Comparison of ENCODE assay signal across 2 mouse cellular contexts in the genomic region with DNA sequence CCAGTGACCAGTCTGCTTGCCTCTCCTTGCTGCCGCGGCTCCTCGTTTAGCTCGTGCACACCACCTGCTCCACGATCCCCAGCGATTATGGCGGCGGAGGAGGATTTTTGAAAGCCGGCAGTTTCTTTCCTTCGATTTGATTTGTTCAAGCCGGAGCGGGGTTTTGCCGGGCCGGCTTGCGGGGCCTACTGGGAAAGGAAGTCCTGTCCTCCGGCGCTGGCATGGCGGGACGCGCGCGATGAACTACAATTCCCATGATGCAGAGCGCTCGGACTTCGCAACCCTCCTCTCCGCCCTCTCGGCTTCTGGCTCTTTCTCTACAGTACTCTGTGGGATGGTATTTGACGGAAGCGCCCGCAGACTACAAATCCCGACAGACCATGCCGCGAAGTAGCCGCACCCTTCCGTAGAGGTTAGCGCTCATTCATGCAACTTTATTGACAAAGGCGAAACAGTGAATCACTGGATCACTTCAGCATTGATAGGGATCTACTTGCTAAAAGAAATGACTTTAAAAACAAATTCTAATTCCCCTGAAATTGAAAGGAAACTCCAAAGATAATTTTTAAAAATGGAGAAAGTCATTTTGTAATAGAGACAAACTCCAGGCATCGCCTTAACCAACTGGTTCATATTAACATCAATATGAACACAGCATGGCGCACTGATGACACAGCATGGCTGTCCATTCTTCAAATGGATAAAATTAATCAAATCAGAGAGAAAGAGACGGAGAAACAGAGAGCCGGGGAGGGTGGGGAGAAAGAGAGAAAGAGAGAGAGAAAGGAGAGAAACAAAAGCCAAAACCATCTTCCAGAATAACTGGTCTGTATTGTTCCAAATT.
TF ChIP-seq lines count a peak whose summit lies in the region.

No protein-coding gene starts in this region.

TF ChIP-seq in C2C12, 6 proteins besides CTCF, POLR2A, EP300 and RAD21:
- TF ChIP-seq MYOD1 (IDR thresholded peaks at IDR 0.05; ENCODE audit: control insufficient read depth, insufficient read length, low read depth): no peak
- peak; percentile 59 for TF ChIP-seq MAX (IDR thresholded peaks at IDR 0.05)
- TF ChIP-seq CEBPB (IDR thresholded peaks at IDR 0.05; ENCODE audit: low read depth): peak; percentile 46
- TF ChIP-seq MYOG (IDR thresholded peaks at IDR 0.05; ENCODE audit: control insufficient read depth, extremely low read depth, insufficient read length): no peak
- peak; percentile 11 for TF ChIP-seq USF1 (IDR thresholded peaks at IDR 0.05; ENCODE audit: low read depth)
- TF ChIP-seq FOSL1 (IDR thresholded peaks at IDR 0.05; ENCODE audit: insufficient read depth, low read length, poor library complexity, severe bottlenecking): peak; percentile 90

TF ChIP-seq in myocyte, 11 proteins besides CTCF, POLR2A, EP300 and RAD21:
- no peak for TF ChIP-seq TCF3 (IDR thresholded peaks at IDR 0.05; ENCODE audit: insufficient read length, low read depth)
- peak in 2 of 3 experiments; percentile 34 to 44 for TF ChIP-seq MYOD1 (IDR thresholded peaks at IDR 0.05; ENCODE audit: control insufficient read depth in 1 of 3, insufficient read length in 2 of 3, low read depth in 2 of 3)
- peak; percentile 91 for TF ChIP-seq POLR2AphosphoS2 (IDR thresholded peaks at IDR 0.05; ENCODE audit: insufficient read length, low read depth)
- TF ChIP-seq E2F4 (IDR thresholded peaks at IDR 0.05; ENCODE audit: insufficient read depth): peak; percentile 81
- TF ChIP-seq REST (IDR thresholded peaks at IDR 0.05; ENCODE audit: insufficient read depth, insufficient read length): peak; percentile 25
- TF ChIP-seq CEBPB (IDR thresholded peaks at IDR 0.05; ENCODE audit: insufficient read depth, poor library complexity, severe bottlenecking): peak; percentile 50
- peak; percentile 42 for TF ChIP-seq SRF (IDR thresholded peaks at IDR 0.05; ENCODE audit: control insufficient read depth, insufficient read length, low read depth)
- no peak for TF ChIP-seq TCF12 (IDR thresholded peaks at IDR 0.05; ENCODE audit: insufficient read depth, poor library complexity, severe bottlenecking)
- peak in 1 of 3 experiments; percentile 16 for TF ChIP-seq MYOG (IDR thresholded peaks at IDR 0.05; ENCODE audit: control insufficient read depth in 1 of 3, insufficient read depth in 1 of 3, insufficient read length in 2 of 3, low read depth in 2 of 3)
- TF ChIP-seq MAX (IDR thresholded peaks at IDR 0.05; ENCODE audit: low read depth): peak; percentile 2
- no peak for TF ChIP-seq USF1 (IDR thresholded peaks at IDR 0.05; ENCODE audit: low read depth)
